Mouse (Mus musculus) spleen, postnatal 14 days (tissue): ENCODE measurements around the gene Cyb5rl.

Source experiments
- DNase-seq, 2 experiments: peaks; one replicate each; pipeline ENCODE4 v3.0.0; 2021 to 2022; ENCODE audit warnings: low spot score in 2 of 2

Gene Cyb5rl

DNA sequence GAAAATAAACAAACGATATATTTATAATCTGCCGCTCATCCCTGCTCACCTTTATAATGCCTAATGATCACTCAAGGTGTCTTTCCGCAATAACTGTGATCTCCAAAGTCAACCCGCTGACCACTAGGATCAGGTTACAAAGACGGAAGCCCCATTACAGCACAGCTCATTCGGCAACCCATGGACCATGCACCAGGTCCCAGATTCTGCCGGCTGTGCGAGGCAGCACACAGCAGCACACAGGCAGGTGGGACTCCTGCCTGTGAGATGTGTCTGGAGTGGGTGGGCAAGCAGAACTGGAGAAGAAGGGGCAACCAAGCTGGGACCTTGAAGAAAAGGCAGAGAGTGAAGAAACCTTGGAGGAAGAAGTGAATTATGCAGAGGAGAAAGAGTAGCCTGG lies 47.5 kb downstream of the Cyb5rl start:
- no peak for DNase-seq

DNA sequence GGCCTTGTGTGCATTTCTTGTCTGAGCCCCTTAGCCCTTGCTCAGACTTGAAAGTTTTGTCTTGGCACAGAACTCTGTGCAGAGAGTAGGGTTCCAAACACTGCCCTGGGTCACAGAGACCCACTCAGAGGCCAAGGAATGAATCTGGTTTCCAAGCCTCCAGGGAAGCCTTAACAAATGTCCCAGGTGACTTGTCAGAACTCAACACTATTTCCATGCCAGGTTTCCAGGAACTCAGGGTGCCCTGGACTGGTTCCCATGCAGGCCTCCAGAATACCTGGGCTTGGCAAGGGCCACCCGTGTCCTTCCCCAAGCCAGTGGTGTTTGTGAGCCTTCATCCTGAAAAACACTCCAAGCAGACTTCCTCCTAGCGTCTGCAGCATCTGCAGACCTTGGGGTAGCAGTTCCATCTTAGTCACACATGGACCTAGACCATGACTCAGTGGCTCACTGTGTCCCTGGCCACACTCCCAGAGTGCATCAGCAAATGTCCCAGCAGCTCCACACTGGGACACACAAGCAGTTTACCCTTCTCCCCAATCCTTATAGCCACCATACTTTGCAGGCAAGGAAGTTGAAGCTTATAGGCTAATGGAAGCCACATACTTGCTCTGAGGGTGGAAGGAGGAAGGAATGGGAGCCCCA lies 51.1 kb downstream of the Cyb5rl start:
- no peak for DNase-seq

DNA sequence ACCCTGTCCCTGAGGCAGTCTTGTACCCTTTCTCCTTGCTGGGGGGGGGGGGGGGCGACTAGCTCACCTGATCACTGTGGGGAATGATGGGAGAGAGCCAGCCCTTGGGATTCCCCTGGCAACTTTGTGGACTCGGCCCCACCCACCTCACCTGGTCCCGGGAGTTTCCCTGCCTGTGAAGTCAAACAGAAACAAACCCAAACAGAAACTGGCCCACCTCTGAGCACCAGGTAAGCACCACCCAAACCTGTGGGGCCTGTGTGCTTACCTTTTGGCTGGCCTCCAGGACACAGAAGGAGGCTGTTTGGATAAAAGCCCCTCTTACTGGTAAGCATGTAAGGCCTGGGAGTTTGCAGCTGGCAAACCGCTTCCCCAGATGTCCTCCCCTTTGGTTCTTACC lies 52.3 kb downstream of the Cyb5rl start:
- no peak for DNase-seq

DNA sequence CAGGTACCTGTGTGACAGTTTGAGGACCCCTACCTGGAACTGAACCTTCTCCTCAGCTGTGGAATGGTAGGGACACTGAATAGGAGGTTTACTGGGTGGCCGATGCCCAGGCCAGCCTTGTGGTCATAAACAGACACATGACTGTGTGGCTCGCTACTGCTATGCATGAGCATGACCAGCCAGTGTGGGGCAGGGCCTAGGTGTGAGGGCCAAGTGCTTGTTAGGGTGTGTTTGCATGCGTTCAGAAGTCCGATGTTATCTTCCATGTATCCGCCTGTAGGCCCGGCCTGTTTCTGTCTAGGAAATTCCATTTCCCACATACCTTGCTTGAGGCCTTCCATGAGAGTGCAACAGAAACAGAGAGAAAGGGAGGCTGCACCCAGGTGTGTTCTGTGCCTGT lies 53.9 kb downstream of the Cyb5rl start:
- DNase-seq = no peak

DNA sequence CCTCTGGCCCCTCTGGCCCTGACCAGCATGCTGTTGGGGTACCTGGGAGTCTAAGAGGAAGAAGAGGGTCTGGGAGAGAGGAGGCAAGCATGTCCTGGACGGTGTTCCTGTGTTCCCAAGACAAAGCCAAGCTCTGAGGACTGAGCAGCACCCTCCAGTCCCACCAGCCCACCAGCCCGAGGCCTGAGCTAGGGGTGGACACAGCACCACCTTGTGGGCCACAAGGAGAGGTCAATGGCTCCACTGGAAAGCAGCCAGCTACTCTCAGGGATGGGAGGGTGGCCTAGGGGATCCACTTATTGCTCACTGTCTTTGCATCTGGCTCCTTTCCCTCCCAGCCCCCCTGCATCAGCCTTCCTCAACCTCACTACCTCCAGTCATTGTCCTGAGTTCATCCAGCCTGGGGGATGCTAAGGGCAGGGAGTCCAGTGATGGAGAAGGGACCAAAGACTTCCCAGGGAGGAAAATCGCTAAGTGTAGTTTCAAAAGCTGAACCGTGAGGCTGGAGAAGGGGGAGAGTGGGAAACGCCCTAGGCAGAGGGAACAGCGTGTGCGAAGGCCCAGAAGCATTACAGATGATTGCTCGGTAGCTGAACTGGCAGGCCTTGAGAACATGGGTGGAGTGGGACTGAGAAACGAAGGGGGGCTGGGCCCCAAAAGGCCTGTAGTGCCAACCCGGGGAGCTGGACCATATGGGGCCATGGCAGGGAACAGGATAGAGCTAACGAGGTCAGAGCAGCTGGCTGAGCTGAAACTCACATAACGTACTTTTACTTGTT lies 54.6 kb downstream of the Cyb5rl start:
- no peak for DNase-seq

DNA sequence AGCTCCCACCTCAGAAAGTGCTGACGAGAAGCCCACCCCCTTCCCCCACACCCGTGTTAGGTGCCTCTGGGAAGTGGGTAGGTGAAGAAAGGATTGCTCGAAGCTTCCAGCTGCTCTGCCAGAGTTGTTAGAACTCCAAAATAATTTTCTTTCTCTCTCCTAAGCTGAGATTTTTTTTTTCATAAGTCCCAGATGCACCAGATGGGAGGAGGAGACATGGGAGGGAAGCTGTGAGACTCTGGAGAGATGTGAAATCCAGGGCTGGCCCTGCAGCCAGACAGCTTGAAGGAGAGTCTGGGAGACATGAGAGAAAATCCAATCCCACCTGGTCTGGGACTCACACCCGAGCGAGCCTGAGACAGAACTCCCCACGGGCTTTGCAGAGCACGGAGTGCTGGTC lies 57.6 kb downstream of the Cyb5rl start:
- no peak for DNase-seq

DNA sequence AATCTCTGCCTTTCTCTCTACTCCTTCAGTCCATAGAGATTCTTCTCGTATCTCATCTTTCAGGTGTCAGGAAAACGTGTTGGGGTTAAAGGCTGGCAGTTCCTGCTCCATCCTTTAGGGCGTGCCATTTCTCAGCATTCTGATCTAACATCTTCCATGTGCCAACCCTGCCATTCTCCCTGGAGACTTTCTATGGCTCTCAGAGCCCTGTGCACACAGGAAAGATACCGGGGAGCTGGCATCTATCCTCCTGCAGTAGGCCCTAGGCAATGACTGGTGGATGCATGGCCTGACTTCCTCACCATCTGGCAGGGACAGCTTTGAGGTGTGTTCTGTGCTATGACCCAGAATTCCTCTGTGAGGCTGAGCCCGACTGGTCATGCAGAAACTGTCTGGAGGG lies 58.3 kb downstream of the Cyb5rl start:
- no peak for DNase-seq

DNA sequence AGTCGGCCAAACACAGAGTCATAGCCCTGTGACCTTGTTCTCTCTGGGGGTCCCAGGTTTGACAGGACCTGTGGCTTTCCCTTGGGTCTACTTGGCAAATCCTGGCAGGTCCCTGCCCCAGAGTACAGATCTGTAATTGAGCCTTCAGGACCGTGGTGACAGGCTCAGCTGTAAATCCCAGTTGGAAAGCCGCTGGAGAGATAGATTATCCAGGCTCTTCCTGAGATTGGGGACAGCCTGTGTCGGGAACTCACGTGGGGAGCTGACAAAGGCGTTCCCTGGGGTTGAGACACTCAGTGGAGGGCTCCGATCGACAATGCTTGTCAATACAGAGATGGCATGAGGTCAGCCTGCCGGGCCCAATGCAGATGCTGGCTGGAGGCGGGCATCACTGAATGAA lies 59.6 kb downstream of the Cyb5rl start:
- no peak for DNase-seq

DNA sequence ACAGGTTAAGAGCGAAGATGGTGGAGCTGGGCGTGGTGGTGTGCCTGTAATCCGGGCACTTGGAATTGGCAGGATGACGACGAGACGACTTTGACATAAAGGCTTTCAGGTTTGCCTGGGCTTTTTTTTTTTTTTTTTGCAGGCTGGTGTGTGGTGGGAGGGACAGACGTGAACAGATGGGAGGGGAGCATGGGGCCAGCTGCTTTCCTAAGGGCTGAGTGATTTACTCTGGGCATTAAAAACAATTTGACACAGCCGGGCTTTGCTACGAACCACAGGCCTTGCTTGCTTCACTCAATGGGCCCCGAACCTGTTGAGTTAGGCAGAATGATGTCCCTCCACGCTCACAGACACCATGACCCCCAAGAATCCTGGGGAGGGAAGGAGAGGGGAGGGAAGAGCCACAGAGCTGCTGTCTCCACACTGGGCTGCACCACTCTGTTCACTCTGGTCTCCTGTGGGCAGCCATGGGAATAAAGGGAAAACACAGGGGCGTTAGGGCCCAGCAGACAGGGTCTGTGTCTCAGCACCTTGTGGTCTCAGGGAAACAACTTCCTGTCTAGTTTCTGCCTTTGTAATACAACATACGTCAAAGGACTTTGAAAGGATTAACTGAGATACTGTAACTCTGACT lies 60.2 kb downstream of the Cyb5rl start:
- no peak for DNase-seq

DNA sequence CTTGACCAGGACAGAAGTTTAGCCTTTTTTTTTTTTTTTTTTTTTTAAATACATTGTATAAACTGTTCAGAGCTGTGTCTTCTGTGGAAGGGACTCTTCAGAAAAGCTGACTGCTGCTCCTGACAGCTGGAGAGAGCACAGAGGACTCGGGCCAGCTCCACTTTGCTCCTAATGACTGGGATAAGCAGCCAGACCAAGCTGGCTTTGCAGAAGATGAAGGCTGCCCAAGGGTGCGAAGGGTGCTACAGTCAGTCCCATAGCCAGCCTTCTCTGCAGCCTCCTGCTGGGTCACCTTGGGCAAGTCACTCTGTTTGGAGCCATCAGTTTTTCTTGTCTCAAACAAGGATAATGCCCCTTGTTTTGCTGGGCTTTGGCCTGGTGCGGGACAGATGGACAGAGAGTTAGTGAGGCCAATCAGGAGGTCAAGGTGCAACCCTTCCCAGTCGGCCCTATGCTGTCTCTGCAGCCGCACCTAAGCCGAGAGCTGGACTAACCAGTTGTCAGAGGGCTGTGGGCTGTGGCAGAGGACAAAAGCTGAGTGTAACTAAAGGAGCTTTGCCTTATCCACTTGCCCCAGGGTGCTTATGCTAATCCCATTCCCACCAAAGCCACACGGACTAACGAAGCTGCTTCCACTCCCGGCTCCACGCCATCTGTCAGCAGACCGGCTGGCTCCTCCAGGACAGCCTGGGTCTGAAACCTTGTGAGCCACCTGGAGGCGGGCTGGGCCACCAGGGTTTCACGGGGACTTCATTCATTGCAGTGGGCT lies 61.3 kb downstream of the Cyb5rl start:
- DNase-seq = no peak

DNA sequence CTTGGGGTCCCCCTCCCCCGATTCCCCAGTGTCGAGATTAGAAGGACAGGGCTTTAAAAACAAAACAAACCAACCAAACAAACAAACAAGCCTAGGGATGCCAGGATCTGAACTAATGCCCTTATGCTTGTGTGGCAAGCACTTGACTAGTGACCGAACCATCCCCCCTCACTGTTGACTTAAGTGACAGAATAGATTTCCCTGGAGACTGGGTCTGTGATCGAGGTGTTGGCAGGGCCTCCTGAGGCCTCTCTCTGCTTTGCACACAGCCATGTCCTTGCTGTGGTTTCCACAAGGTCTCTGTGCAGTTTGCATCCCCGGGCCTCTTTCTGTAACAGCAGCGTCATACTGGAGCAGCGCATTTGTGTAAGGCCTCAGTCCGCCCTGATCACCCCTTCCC lies 62.6 kb downstream of the Cyb5rl start:
- DNase-seq = no peak

DNA sequence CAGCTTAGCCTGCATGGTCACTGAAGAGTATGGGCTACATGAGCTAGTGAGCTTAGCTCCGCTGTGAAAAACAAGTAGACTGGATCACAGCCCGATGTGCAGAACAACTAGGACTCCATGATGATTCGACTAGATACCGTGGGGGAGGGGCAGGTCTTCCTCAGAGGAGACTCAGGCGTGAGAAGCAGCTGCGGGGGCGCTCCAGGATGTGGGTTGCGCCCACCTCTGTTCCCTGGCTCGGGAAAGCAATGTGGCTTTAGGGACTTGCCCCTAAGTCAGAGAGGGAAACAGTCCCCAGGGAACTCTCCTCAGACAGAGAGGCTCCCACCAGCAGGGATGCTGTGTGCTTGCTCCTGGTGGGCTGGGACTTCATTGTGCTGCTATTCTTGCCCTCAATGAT lies 63.7 kb downstream of the Cyb5rl start:
- DNase-seq = no peak

DNA sequence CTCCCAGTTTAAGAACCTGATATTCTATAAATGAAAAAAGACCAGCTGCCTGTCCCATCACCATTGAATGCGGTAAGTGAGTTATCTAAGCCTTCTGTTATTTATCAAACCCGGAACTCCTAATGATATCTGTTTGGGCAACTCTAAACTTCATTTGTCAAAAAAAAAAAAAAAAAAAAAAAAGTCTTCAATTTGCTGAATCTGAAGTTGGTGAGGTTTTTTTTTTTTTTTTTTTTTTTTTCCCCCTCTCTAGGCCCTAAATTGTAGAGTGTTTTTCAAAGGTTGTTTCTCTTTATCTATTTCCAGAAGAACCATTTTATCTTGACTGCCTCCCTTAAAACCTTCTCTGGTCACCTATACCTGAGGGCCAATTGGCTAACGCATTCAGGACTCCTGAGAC lies 68.1 kb downstream of the Cyb5rl start:
- DNase-seq = no peak

DNA sequence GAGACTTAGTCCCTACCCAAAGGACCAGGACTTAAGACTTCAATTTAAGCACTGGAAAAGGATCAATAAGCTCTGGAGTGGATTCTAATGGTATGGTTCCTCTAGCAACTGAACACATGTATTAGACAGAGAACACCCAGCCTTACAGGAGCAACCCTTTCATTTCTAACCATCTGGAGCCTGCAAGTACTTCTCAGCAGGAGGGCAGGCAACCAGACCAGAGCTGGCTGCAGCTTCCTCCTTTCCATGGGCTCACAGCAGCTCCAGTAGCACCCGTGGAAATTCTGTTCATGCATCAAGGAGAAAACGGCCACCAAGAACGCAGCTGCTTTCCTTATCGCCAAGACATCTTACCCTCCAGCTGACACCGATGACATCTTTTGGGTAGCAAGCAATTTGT lies 68.9 kb downstream of the Cyb5rl start:
- no peak for DNase-seq

DNA sequence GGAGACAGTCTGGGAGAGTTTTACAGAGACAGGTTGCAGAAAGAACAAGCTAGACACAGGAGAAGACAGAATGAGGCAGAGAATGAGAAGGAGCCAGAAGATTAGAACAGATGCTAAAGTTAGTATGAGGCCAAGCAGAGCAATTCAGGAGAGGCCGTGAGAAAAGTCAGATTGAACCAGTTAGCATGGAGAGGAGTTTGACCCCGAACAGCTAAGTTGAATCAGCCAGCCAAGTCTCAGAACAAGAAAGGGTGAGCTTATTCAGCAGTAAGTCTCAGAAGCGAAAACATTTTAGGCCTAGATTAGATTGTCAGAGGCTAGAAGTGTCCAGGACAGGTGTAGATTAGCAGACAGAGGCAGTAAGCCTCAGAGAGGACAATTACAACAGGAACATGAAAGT lies 69.7 kb downstream of the Cyb5rl start:
- no peak for DNase-seq
